Mouse (Mus musculus): Measurements from ENCODE around the gene Sox5. TPM values are rescaled to one million over a fixed set of nuclear protein-coding genes. Genes with fewer than 3 reads are reported as not detected.
A peak's percentile ranks its signal among the peaks of the same experiment; 100 is the strongest.

Gene Sox5
- polyA plus RNA-seq, 1 experiment from 2014 or later, result 34.3 TPM

DNA sequence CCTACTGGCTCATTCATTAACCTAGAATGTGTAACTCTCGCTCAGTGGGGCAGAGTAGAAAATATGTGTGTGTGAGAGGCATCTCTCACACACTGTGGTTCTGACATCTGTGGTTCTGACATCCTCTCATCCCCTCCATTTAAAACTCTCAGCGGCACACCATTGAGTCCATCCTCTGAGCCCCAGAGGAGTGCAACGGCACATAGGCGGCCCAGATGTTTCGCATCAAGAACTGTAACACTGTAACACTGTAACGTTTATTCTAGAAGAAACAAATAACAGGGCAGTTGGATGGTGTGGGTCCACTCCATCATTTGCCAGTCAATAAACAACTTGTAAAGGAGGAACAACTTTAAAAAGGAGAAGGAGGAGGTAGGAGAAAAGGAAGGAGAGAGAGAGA, 479.0 kb downstream of the Sox5 start:
- H3K4me1 ChIP-seq (ENCODE audit: control insufficient read depth, insufficient read depth, low read length), result no peaks in the 10 kb centered on the region
- ATAC-seq (ENCODE audit: insufficient read depth, low FRiP score, low TSS enrichment) (no peak), DNase-seq (ENCODE audit: low spot score) (no peak)
- no peak overlapping the region for H3K9ac ChIP-seq (ENCODE audit: low read length)
- no peaks in the 10 kb centered on the region for H3K36me3 ChIP-seq (ENCODE audit: control insufficient read depth, insufficient read depth, low read length)
- H3K27me3 ChIP-seq (ENCODE audit: control insufficient read depth, insufficient read depth, low read length), result no peaks in the 10 kb centered on the region
- H3K4me2 ChIP-seq (ENCODE audit: low read depth), result no peak overlapping the region
- H3K27ac ChIP-seq (ENCODE audit: low read depth, low read length), result no peak overlapping the region
- H3K9me3 ChIP-seq (ENCODE audit: control insufficient read depth, low read length), result no peaks in the 10 kb centered on the region
- 87% methylated on average over 6 of the region's 6 CpGs for WGBS
- no peak overlapping the region for H3K4me3 ChIP-seq (ENCODE audit: low read depth, low read length)

DNA sequence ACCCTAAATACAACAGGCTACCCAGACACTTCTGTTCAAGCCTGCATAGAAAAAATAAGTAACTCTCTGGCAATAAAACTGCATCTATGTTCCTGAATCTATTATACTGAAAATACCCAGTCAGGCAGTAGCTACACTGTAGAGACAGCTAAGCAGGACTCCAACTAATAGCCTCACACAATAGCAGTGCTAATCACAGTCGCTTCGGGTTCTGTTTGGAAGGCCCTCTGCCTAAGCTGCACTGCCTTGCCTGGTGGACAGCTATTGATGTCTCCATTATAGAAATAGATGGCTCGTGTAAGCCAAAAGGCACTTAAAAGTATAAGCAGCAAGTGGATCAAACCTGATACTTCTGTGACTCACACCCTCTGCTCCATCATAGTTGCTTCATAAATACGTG, 480.7 kb downstream of the Sox5 start:
- no peaks in the 10 kb centered on the region for H3K4me1 ChIP-seq (ENCODE audit: control insufficient read depth, insufficient read depth, low read length)
- H3K27ac ChIP-seq (ENCODE audit: low read depth, low read length), result no peak overlapping the region
- H3K4me3 ChIP-seq (ENCODE audit: low read depth, low read length), result no peak overlapping the region
- 54% methylated on average over 4 of the region's 4 CpGs for WGBS
- no peaks in the 10 kb centered on the region for H3K9me3 ChIP-seq (ENCODE audit: control insufficient read depth, low read length)
- H3K4me2 ChIP-seq (ENCODE audit: low read depth), result no peak overlapping the region
- H3K9ac ChIP-seq (ENCODE audit: low read length), result no peak overlapping the region
- ATAC-seq (ENCODE audit: insufficient read depth, low FRiP score, low TSS enrichment), result peak; percentile 13; the same call in 1 of the 2 replicates
- no peak for DNase-seq (ENCODE audit: low spot score)
- H3K36me3 ChIP-seq (ENCODE audit: control insufficient read depth, insufficient read depth, low read length), result no peaks in the 10 kb centered on the region
- H3K27me3 ChIP-seq (ENCODE audit: control insufficient read depth, insufficient read depth, low read length), result no peaks in the 10 kb centered on the region

DNA sequence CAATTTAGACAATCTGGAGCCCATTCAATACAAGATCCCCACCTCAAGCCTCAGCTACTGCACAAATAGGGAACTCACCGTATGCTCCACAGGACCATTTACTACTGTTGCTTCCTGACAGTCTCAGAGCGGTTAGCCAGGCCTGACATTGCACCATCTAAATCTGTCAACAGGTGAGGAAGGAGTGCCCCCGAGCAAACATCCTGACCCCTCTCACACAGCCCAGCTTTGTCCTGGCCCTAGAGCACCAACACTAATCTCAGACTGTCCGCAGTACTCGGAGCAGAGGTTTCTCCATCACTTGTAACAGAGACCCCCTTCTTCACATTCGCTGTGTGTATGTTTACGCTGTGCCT, 482.3 kb downstream of the Sox5 start:
- H3K27me3 ChIP-seq (ENCODE audit: control insufficient read depth, insufficient read depth, low read length), result no peaks in the 10 kb centered on the region
- H3K27ac ChIP-seq (ENCODE audit: low read depth, low read length), result no peak overlapping the region
- no peak overlapping the region for H3K4me2 ChIP-seq (ENCODE audit: low read depth)
- ATAC-seq (ENCODE audit: insufficient read depth, low FRiP score, low TSS enrichment), result no peak
- H3K9ac ChIP-seq (ENCODE audit: low read length), result no peak overlapping the region
- no peak for DNase-seq (ENCODE audit: low spot score)
- 61% methylated on average over 7 of the region's 7 CpGs for WGBS
- H3K4me1 ChIP-seq (ENCODE audit: control insufficient read depth, insufficient read depth, low read length), result no peaks in the 10 kb centered on the region
- H3K9me3 ChIP-seq (ENCODE audit: control insufficient read depth, low read length), result no peaks in the 10 kb centered on the region
- H3K4me3 ChIP-seq (ENCODE audit: low read depth, low read length), result no peak overlapping the region
- no peaks in the 10 kb centered on the region for H3K36me3 ChIP-seq (ENCODE audit: control insufficient read depth, insufficient read depth, low read length)

DNA sequence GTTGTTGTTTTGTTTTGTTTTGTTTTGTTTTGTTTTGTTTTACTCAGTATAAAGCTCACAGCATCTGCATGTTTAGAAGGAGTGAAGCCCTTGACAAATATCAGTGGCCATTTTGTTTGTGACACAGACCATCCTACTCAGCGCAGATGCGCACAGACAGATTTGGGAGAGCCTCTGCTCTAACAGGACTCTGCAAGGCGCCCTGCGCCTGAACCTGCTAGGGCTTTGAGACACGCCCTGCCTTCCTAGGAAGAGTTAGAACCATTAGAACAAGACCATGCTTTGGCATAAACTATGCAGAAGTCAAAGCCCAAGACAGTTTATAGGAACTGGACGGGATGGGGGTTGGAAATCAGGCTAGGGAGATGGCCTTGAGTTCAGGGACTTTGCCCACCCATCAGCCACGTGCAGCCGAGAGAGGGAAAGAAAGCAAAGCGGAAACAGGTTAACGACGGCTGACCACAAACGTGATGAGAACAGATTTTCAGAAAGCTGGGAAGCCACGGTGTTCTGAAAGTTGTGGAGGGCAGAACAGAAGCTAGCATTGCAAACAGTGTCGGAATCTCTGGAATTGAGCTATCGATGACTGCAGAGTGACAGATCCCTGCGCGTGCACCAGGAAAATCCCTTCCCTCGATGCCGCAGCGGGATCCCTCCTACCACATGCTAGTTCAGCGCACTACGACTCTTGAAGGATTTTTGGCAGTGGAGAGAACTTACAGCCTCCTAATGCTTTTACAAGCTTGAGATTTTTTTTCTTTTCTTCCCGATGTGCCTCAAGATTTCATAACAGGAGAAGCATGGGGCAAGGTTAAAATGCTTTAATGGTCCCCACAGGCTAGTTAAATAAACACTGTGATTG, 482.9 kb downstream of the Sox5 start:
- Histone ChIP-seq H3K27me3 (ENCODE audit: control insufficient read depth, insufficient read depth, low read length) (no peaks in the 10 kb centered on the region), H3K9ac (ENCODE audit: low read length) (no peak overlapping the region), H3K4me3 (ENCODE audit: low read depth, low read length) (no peak overlapping the region), H3K27ac (ENCODE audit: low read depth, low read length) (no peak overlapping the region), H3K9me3 (ENCODE audit: control insufficient read depth, low read length) (no peaks in the 10 kb centered on the region), H3K4me1 (ENCODE audit: control insufficient read depth, insufficient read depth, low read length) (no peaks in the 10 kb centered on the region), H3K36me3 (ENCODE audit: control insufficient read depth, insufficient read depth, low read length) (no peaks in the 10 kb centered on the region), H3K4me2 (ENCODE audit: low read depth) (no peak overlapping the region)
- 81% methylated on average over 23 of the region's 23 CpGs for WGBS
- ATAC-seq (ENCODE audit: insufficient read depth, low FRiP score, low TSS enrichment), result no peak
- DNase-seq (ENCODE audit: low spot score), result no peak

DNA sequence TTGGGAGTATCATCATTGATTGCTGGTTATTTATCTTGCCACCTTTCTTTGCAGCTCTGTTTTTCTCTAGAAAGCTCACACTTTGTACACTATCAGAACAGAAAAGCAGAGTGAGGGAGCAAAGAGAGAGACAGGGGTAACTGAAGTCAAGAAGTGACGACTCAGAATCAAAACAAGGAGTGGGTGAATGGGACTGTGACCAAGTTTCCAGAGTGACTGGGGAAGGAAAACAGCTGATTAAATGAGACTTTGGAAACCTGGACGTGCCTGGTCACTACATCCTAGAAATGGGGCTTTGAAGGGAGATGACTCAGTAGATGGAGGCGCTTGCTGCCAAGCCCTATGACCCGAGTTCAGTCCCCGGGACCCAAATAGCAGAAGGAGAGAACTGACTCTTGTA, 483.9 kb downstream of the Sox5 start:
- Histone ChIP-seq H3K9me3 (ENCODE audit: control insufficient read depth, low read length) (no peaks in the 10 kb centered on the region), H3K27me3 (ENCODE audit: control insufficient read depth, insufficient read depth, low read length) (no peaks in the 10 kb centered on the region), H3K36me3 (ENCODE audit: control insufficient read depth, insufficient read depth, low read length) (no peaks in the 10 kb centered on the region), H3K4me1 (ENCODE audit: control insufficient read depth, insufficient read depth, low read length) (no peaks in the 10 kb centered on the region), H3K4me2 (ENCODE audit: low read depth) (no peak overlapping the region), H3K4me3 (ENCODE audit: low read depth, low read length) (no peak overlapping the region), H3K9ac (ENCODE audit: low read length) (no peak overlapping the region), H3K27ac (ENCODE audit: low read depth, low read length) (no peak overlapping the region)
- DNase-seq (ENCODE audit: low spot score), result no peak
- no peak for ATAC-seq (ENCODE audit: insufficient read depth, low FRiP score, low TSS enrichment)
- 83% methylated on average over 5 of the region's 5 CpGs for WGBS

DNA sequence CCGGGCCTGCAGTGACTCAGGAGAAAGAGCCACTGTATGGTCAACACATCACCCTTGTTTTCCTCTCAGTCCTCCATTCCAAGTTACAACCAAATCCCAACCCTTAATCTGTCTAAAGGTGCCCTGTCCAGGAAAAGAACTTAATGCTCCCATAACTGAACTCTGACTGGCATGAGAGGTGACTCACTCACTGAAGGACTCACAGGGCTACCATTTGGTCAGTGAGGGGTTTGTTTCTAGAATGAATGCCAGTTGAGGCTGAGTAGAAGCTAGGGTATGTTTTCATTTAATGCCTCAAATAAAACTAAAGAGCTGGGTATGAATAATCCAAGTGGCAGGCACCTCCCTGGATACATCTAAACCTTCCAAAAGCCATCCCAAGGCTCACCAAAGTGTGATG, 484.6 kb downstream of the Sox5 start:
- Histone ChIP-seq H3K4me3 (ENCODE audit: low read depth, low read length) (no peak overlapping the region), H3K9ac (ENCODE audit: low read length) (no peak overlapping the region), H3K4me1 (ENCODE audit: control insufficient read depth, insufficient read depth, low read length) (no peaks in the 10 kb centered on the region), H3K27ac (ENCODE audit: low read depth, low read length) (no peak overlapping the region), H3K27me3 (ENCODE audit: control insufficient read depth, insufficient read depth, low read length) (no peaks in the 10 kb centered on the region), H3K36me3 (ENCODE audit: control insufficient read depth, insufficient read depth, low read length) (no peaks in the 10 kb centered on the region), H3K4me2 (ENCODE audit: low read depth) (no peak overlapping the region), H3K9me3 (ENCODE audit: control insufficient read depth, low read length) (no peaks in the 10 kb centered on the region)
- ATAC-seq (ENCODE audit: insufficient read depth, low FRiP score, low TSS enrichment), result no peak
- no peak for DNase-seq (ENCODE audit: low spot score)
- WGBS, result 91% methylated on average over 1 of the region's 1 CpGs

DNA sequence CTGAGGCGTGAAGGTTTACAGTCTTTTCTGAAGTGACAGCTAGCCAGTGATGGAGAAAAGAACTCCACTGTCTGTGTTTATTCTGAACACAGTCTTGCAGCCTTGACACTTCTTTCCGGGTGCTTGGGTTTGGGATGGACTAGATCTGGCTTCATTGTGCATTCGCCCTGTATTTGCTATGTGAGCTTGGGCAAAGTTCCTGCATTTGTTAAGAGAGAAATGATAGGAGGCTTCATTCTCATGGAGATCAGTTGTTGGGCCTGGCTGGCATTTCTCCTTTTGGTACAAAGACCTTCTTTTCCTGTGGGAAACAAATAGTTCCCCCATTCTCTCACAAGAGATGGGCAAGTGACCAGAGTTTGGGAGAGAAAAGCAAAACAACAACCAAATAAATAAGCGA, 490.3 kb downstream of the Sox5 start:
- Histone ChIP-seq H3K9me3 (ENCODE audit: control insufficient read depth, low read length) (no peaks in the 10 kb centered on the region), H3K27me3 (ENCODE audit: control insufficient read depth, insufficient read depth, low read length) (no peaks in the 10 kb centered on the region), H3K9ac (ENCODE audit: low read length) (no peak overlapping the region), H3K4me3 (ENCODE audit: low read depth, low read length) (no peak overlapping the region), H3K4me1 (ENCODE audit: control insufficient read depth, insufficient read depth, low read length) (no peaks in the 10 kb centered on the region), H3K27ac (ENCODE audit: low read depth, low read length) (no peak overlapping the region), H3K4me2 (ENCODE audit: low read depth) (no peak overlapping the region), H3K36me3 (ENCODE audit: control insufficient read depth, insufficient read depth, low read length) (no peaks in the 10 kb centered on the region)
- 94% methylated on average over 4 of the region's 4 CpGs for WGBS
- DNase-seq (ENCODE audit: low spot score) (no peak), ATAC-seq (ENCODE audit: insufficient read depth, low FRiP score, low TSS enrichment) (no peak)

DNA sequence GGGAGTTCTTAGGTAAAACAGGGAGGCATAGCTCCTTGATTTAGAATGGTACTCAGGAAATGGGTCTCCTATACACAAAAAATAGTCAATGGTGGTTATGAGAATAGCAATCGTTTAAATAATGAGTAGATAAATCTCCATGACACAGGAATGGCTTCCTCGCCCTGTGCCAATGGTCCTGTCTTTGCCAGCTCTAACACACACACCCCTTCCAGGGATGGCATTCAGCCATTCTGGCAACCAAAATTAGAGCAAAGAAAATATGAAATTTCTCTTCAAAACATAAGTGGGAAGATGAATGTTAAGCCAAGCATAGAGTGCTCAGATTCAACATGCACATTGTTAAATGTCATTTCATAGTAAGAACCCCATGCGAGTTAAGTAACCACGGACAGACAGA, 495.7 kb downstream of the Sox5 start:
- DNase-seq (ENCODE audit: low spot score), result no peak
- 84% methylated on average over 4 of the region's 4 CpGs for WGBS
- no peak overlapping the region for H3K4me3 ChIP-seq (ENCODE audit: low read depth, low read length)
- ATAC-seq (ENCODE audit: insufficient read depth, low FRiP score, low TSS enrichment), result no peak
- no peak overlapping the region for H3K9ac ChIP-seq (ENCODE audit: low read length)
- no peaks in the 10 kb centered on the region for H3K36me3 ChIP-seq (ENCODE audit: control insufficient read depth, insufficient read depth, low read length)
- H3K4me1 ChIP-seq (ENCODE audit: control insufficient read depth, insufficient read depth, low read length), result no peaks in the 10 kb centered on the region
- H3K27ac ChIP-seq (ENCODE audit: low read depth, low read length), result no peak overlapping the region
- H3K4me2 ChIP-seq (ENCODE audit: low read depth), result no peak overlapping the region
- no peaks in the 10 kb centered on the region for H3K27me3 ChIP-seq (ENCODE audit: control insufficient read depth, insufficient read depth, low read length)
- H3K9me3 ChIP-seq (ENCODE audit: control insufficient read depth, low read length), result no peaks in the 10 kb centered on the region

DNA sequence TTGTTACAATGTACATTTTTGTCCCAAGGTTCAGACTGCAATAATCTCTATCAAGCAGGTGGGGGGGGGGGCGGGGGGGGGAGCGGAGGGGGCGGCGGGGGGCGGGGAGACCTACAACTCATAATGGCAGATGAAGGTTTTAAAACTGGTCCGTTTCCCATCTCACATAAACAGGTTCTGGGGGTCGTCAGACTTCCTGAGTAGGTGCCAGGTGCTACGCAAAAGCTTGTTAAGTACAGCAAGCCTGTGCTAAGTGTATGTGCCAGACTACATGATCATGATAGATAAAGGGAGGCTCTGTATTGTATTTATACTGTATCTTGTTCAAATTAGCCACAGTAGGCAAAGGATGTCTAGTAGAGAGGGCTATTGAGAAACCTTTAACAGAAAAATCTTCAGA, 498.6 kb downstream of the Sox5 start:
- no peak overlapping the region for H3K9ac ChIP-seq (ENCODE audit: low read length)
- no peaks in the 10 kb centered on the region for H3K9me3 ChIP-seq (ENCODE audit: control insufficient read depth, low read length)
- ATAC-seq (ENCODE audit: insufficient read depth, low FRiP score, low TSS enrichment), result no peak
- no peaks in the 10 kb centered on the region for H3K27me3 ChIP-seq (ENCODE audit: control insufficient read depth, insufficient read depth, low read length)
- 78% methylated on average over 6 of the region's 8 CpGs for WGBS
- DNase-seq (ENCODE audit: low spot score), result no peak
- no peaks in the 10 kb centered on the region for H3K4me1 ChIP-seq (ENCODE audit: control insufficient read depth, insufficient read depth, low read length)
- no peak overlapping the region for H3K4me3 ChIP-seq (ENCODE audit: low read depth, low read length)
- H3K27ac ChIP-seq (ENCODE audit: low read depth, low read length), result no peak overlapping the region
- H3K36me3 ChIP-seq (ENCODE audit: control insufficient read depth, insufficient read depth, low read length), result no peaks in the 10 kb centered on the region
- no peak overlapping the region for H3K4me2 ChIP-seq (ENCODE audit: low read depth)
